Mouse (Mus musculus): ENCODE measurements at regions not wholly inside any gene's neighbourhood (a gene's known extent, or its start where the extent isn't known, plus 50 kb on each side); places are given as distances from the start of the nearest gene placed in this dataset.

DNA sequence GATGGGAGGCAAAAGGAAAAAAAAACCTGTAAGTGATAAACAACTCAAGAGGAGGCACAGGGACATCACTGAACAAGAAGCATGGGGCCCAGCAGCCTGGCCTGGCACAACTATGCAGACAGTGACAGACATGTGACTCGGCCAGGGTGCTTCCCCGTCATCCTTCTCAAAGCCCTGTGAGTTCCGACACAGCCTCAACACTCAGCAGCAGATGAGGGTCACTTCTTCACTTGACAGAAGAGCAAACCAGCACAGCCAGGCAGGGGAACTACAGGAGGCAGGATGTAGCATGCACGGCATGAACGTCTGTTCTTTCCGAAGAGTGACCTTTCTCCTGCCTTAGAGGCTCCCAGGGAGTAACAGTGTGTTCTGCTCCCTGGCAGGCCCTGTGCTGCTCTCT lies 129.2 kb downstream of the Plpp3 start:
- Histone ChIP-seq H3K4me1 (ENCODE audit: control insufficient read depth in 1 of 2, insufficient read depth in 2 of 2, low read length in 2 of 2) (no peaks in the 10 kb centered on the region), H3K36me3 (ENCODE audit: control insufficient read depth in 1 of 2, insufficient read depth in 2 of 2, low read length in 2 of 2) (no peaks in the 10 kb centered on the region), H3K27ac (ENCODE audit: control insufficient read depth, low read depth, low read length) (no peak overlapping the region), H3K79me2 (ENCODE audit: control insufficient read depth, insufficient read depth, low read length, poor library complexity) (no peaks in the 10 kb centered on the region), H3K4me3 (ENCODE audit: control insufficient read depth in 1 of 2, insufficient read depth in 1 of 2, low read depth in 2 of 2, low read length in 2 of 2) (no peak overlapping the region), H3K9me3 (replicated peaks; ENCODE audit: insufficient read depth, low read length) (no peaks in the 10 kb centered on the region), H3K27me3 (ENCODE audit: control insufficient read depth in 1 of 2, insufficient read depth in 2 of 2, low read length in 2 of 2) (no peaks in the 10 kb centered on the region), H3K9ac (ENCODE audit: control insufficient read depth, low read depth, low read length, poor library complexity, severe bottlenecking) (no peak overlapping the region)
- TF ChIP-seq JUND (IDR thresholded peaks at IDR 0.05; ENCODE audit: low read depth, low read length) (no peak), TCF12 (IDR thresholded peaks at IDR 0.05; ENCODE audit: low read depth, low read length) (no peak), SMC3 (IDR thresholded peaks at IDR 0.05; ENCODE audit: low read depth, low read length) (no peak), CHD2 (IDR thresholded peaks at IDR 0.05; ENCODE audit: low read length) (no peak), POLR2AphosphoS2 (IDR thresholded peaks at IDR 0.05; ENCODE audit: low read length) (no peak)
- no peak for DNase-seq (ENCODE audit: low read depth, low spot score)

DNA sequence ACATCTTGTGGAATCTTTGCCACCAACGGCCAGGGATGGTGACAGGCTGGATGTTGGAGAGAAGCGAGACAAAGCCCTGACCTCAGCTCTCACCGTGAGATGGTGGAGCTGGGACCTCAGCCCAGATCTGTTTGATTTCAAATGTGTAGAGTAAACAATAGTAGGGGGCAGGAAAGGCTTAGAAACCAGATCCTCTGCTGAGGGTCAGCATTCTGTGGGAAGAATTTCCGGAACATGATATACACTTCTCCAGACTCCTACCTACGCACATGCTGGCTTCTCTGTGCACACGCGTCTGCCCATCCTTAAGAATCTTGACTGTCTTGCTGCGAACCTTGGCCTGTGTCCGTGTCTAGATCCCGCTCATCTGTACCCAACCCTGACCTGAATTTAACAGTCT lies 129.7 kb downstream of the Plpp3 start:
- H3K27ac ChIP-seq (ENCODE audit: control insufficient read depth, low read depth, low read length), result no peak overlapping the region
- H3K9me3 ChIP-seq (replicated peaks; ENCODE audit: insufficient read depth, low read length), result no peaks in the 10 kb centered on the region
- H3K79me2 ChIP-seq (ENCODE audit: control insufficient read depth, insufficient read depth, low read length, poor library complexity), result no peaks in the 10 kb centered on the region
- H3K4me3 ChIP-seq (ENCODE audit: control insufficient read depth in 1 of 2, insufficient read depth in 1 of 2, low read depth in 2 of 2, low read length in 2 of 2), result no peak overlapping the region
- no peak for DNase-seq (ENCODE audit: low read depth, low spot score)
- no peaks in the 10 kb centered on the region for H3K36me3 ChIP-seq (ENCODE audit: control insufficient read depth in 1 of 2, insufficient read depth in 2 of 2, low read length in 2 of 2)
- H3K9ac ChIP-seq (ENCODE audit: control insufficient read depth, low read depth, low read length, poor library complexity, severe bottlenecking), result no peak overlapping the region
- TF ChIP-seq MAZ (IDR thresholded peaks at IDR 0.05; ENCODE audit: low read depth, low read length) (no peak), MAX (IDR thresholded peaks at IDR 0.05; ENCODE audit: low read length) (no peak), POLR2A (IDR thresholded peaks at IDR 0.05; ENCODE audit: control insufficient read depth in 1 of 2, insufficient read depth in 1 of 2, low read depth in 1 of 2, low read length in 2 of 2, poor library complexity in 1 of 2) (no peak), CTCF (IDR thresholded peaks at IDR 0.05 in 2 of 3, conservative IDR thresholded peaks at IDR 0.05 in 1 of 3; ENCODE audit: control insufficient read depth in 1 of 3, insufficient read depth in 1 of 3, low read depth in 2 of 3, low read length in 3 of 3, poor library complexity in 1 of 3, severe bottlenecking in 1 of 3) (no peak), ZMIZ1 (IDR thresholded peaks at IDR 0.05; ENCODE audit: low read depth, low read length) (no peak), TAL1 (IDR thresholded peaks at IDR 0.05; ENCODE audit: low read length) (no peak), NRF1 (IDR thresholded peaks at IDR 0.05; ENCODE audit: insufficient read depth, low read depth, low read length, poor library complexity, severe bottlenecking) (no peak), USF2 (IDR thresholded peaks at IDR 0.05; ENCODE audit: borderline replicate concordance in 1 of 2, insufficient read depth in 1 of 2, low read depth in 1 of 2, low read length in 2 of 2) (no peak), HCFC1 (IDR thresholded peaks at IDR 0.05; ENCODE audit: low read depth, low read length) (no peak), ELF1 (IDR thresholded peaks at IDR 0.05; ENCODE audit: low read depth, low read length) (no peak), USF1 (IDR thresholded peaks at IDR 0.05; ENCODE audit: low read depth, low read length) (no peak), CHD1 (IDR thresholded peaks at IDR 0.05; ENCODE audit: low read depth, low read length) (no peak), MXI1 (IDR thresholded peaks at IDR 0.05; ENCODE audit: low read depth, low read length) (no peak), ZKSCAN1 (IDR thresholded peaks at IDR 0.05; ENCODE audit: low read depth, low read length) (no peak), GABPA (IDR thresholded peaks at IDR 0.05; ENCODE audit: low read depth, low read length) (no peak), MYB (IDR thresholded peaks at IDR 0.05; ENCODE audit: low read depth, low read length) (no peak), E2F4 (IDR thresholded peaks at IDR 0.05; ENCODE audit: borderline replicate concordance, low read depth, low read length) (no peak)
- H3K27me3 ChIP-seq (ENCODE audit: control insufficient read depth in 1 of 2, insufficient read depth in 2 of 2, low read length in 2 of 2), result no peaks in the 10 kb centered on the region
- H3K4me1 ChIP-seq (ENCODE audit: control insufficient read depth in 1 of 2, insufficient read depth in 2 of 2, low read length in 2 of 2), result no peaks in the 10 kb centered on the region
